Mouse (Mus musculus) limb, embryonic 12.5 days (tissue): ENCODE data around the gene Syvn1. TPM values are rescaled to one million over a fixed set of nuclear protein-coding genes. Genes with fewer than 3 reads are reported as not detected.

Experiments used
- ATAC-seq: fragments of 200-750 bp; cut with Nextera tagmentation; 2 replicates; pipeline ENCODE4 v1.8.0; 2017; ENCODE audit warnings: low read depth, moderate TSS enrichment; ENCODE audit not compliant: insufficient number of reproducible peaks, insufficient read depth, low FRiP score, low TSS enrichment
- H3K27ac ChIP-seq: fragments of 300-500 bp; sonication (generic); 2 replicates; pipeline ENCODE4 v1.5.1; 2016; ENCODE audit warnings: mild to moderate bottlenecking, moderate library complexity
- H3K27me3 ChIP-seq: fragments of 300-500 bp; sonication (generic); 2 replicates; pipeline ENCODE4 v1.6.1; 2016; ENCODE audit warnings: mild to moderate bottlenecking, moderate library complexity
- H3K36me3 ChIP-seq: fragments of 300-500 bp; sonication (generic); 2 replicates; pipeline ENCODE4 v1.6.1; 2016; ENCODE audit warnings: mild to moderate bottlenecking, moderate library complexity
- H3K4me1 ChIP-seq: fragments of 300-500 bp; sonication (generic); replicated peaks from 2 replicates; pipeline ENCODE4 v1.6.1; 2016
- H3K4me2 ChIP-seq: fragments of 300-500 bp; sonication (generic); 2 replicates; pipeline ENCODE4 v1.6.1; 2016; ENCODE audit warnings: mild to moderate bottlenecking, moderate library complexity
- H3K4me3 ChIP-seq: fragments of 300-500 bp; sonication (generic); replicated peaks from 2 replicates; pipeline ENCODE4 v1.5.1; 2016; ENCODE audit warnings: mild to moderate bottlenecking
- H3K9ac ChIP-seq: fragments of 300-500 bp; sonication (generic); replicated peaks from 2 replicates; pipeline ENCODE4 v1.6.1; 2016; ENCODE audit warnings: mild to moderate bottlenecking, moderate library complexity
- H3K9me3 ChIP-seq: fragments of 300-500 bp; sonication (generic); 2 replicates; pipeline ENCODE4 v1.6.1; 2016; ENCODE audit warnings: mild to moderate bottlenecking, moderate library complexity
- WGBS: fragments of 180-500 bp; shearing (Covaris S2); methylation state at CpG from one replicate; pipeline ENCODE4 v1.1.7; 2016; 5-methylcytosine and 5-hydroxymethylcytosine counted together
- microRNA-seq: library from miRNA; unstranded; fragments of <30 nt; microRNA quantifications from one replicate; pipeline ENCODE4, GENCODE M21; 2017
- polyA plus RNA-seq: library from polyadenylated mRNA; unstranded; fragments of >200 nt; fragmentation: Nextera tagmentation; extraction: Ambion mirVana; gene quantifications from 2 replicates; pipeline ENCODE4 v1.2.1, GENCODE M21; 2016

Syvn1 gene
- polyA plus RNA-seq, 1 experiment from 2014 or later: 25.1 TPM

DNA sequence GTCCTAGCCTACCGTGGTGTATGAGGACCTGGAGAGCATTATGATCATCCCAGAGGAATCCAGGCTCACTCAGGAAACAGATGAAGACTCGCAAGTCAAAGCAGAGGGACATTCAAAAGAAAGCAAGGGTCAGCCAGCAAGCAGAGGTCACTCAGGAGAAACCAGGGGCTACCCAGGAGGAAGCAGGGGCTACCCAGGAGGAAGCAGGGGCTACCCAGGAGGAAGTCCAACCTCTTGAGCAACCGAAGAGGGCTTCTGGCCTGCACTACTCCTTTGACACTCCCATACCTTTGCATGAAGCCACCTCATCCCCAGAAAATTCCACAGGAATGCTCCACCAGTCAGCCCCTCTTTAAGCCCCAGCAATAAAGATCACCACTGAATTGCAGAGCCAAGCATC, 51.5 kb downstream of the Syvn1 start:
- no peaks in the 10 kb centered on the region for H3K27me3 ChIP-seq
- H3K4me1 ChIP-seq: no peaks in the 10 kb centered on the region
- peaks cover 48% of the 10 kb centered on the region for H3K36me3 ChIP-seq
- H3K27ac ChIP-seq: no peak overlapping the region
- H3K9me3 ChIP-seq: no peaks in the 10 kb centered on the region
- H3K4me2 ChIP-seq: no peak overlapping the region
- no peak overlapping the region for H3K9ac ChIP-seq
- H3K4me3 ChIP-seq: no peak overlapping the region
- WGBS: 88% methylated on average over 3 of the region's 3 CpGs
- no peak for ATAC-seq

DNA sequence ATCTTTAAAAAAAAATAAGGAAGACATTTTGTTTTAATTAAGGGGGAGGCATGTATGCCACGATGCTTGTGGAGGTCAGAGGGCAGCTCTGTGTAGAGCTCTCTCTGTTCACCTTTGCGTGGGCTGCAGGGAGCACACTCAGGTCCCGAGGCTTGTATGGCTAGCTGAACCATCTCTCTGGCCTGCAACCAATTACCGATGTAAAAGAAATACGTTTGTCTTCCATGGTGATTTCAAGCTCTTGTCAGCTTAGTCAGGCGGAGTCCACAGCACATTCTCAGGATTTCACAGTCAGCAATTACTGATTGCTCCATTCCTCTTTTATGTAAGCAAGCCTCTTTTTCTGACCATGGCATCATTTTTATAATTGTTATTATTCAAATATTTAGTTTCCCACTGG, 54.8 kb downstream of the Syvn1 start:
- Histone ChIP-seq H3K9me3 (no peaks in the 10 kb centered on the region), H3K4me2 (no peak overlapping the region), H3K27ac (no peak overlapping the region), H3K36me3 (peaks cover 25% of the 10 kb centered on the region), H3K4me3 (no peak overlapping the region), H3K4me1 (no peaks in the 10 kb centered on the region), H3K9ac (no peak overlapping the region), H3K27me3 (no peaks in the 10 kb centered on the region)
- ATAC-seq: no peak
- WGBS: 29% methylated on average over 6 of the region's 6 CpGs

DNA sequence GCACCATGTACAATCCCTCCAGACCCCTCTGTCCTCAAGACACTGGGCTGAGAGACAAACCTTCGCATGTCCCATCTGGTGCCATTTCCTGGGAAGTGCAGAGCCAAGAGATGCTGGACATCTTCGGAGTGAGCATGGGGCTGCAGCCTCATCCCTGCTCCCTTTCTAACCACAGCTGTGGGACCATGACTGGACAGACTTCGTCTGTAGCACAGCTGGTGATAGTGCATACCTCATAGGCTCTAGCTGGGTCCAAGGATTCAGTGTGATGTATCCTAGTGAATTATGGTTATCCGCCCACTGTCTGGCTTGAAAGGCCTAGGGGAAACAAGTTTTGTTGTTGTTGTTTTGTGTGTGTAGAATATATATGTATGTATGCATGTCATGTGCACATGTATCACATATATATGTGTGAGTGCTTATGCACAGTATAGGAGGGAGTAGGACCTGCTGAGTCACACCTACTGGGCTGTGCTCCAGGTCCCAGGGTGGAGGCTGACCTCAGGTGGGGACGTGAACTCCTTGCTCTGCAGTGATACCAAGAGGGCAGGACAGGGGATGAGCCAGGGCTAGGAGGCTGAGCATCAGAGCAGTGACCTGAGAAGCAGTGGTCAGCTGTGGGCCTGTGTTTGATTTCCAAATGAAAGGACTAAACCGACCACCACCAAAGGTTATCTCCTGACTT, 55.9 kb downstream of the Syvn1 start:
- peaks cover 16% of the 10 kb centered on the region for H3K36me3 ChIP-seq

More for the DNA sequence above, 55.9 kb downstream of the Syvn1 start:
- H3K9ac ChIP-seq: no peak overlapping the region
- 84% methylated on average over 6 of the region's 6 CpGs for WGBS
- no peaks in the 10 kb centered on the region for H3K27me3 ChIP-seq
- H3K4me1 ChIP-seq: no peaks in the 10 kb centered on the region
- H3K4me2 ChIP-seq: no peak overlapping the region
- H3K9me3 ChIP-seq: no peaks in the 10 kb centered on the region
- H3K27ac ChIP-seq: no peak overlapping the region
- no peak for ATAC-seq
- no peak overlapping the region for H3K4me3 ChIP-seq

Small RNA genes lying within 50 kb of the gene (microRNA-seq; reads per million reads assigned to microRNA genes)
- 1.4 reads per million for gene Mir6988

Other genes starting within 250 kb of the Syvn1 start
- 37.2 and 41.4 TPM in 2 replicates for gene Frmd8, start 171.3 kb upstream of the Syvn1 start, polyA plus RNA-seq
- 1.2 and 2.1 TPM in 2 replicates for gene Slc25a45, start 168.8 kb upstream of the Syvn1 start, polyA plus RNA-seq
- 5.5 and 6.6 TPM in 2 replicates for gene Tigd3, start 152.4 kb upstream of the Syvn1 start, polyA plus RNA-seq
- 192 and 199 TPM in 2 replicates for gene Dpf2, start 133.6 kb upstream of the Syvn1 start, polyA plus RNA-seq
- 2.7 and 3.0 TPM in 2 replicates for gene Cdc42ep2, start 121.8 kb upstream of the Syvn1 start, polyA plus RNA-seq
- 91.5 and 91.9 TPM in 2 replicates for gene Pola2, start 82.4 kb upstream of the Syvn1 start, polyA plus RNA-seq
- not detected in 2 replicates for gene Slc22a20, start 60.4 kb upstream of the Syvn1 start, polyA plus RNA-seq
- 7.0 and 7.7 TPM in 2 replicates for gene Capn1, start 30.7 kb upstream of the Syvn1 start, polyA plus RNA-seq
- gene Mrpl49, start 11.2 kb downstream of the Syvn1 start, polyA plus RNA-seq: 76.7 and 79.1 TPM in 2 replicates
- 775 and 779 TPM in 2 replicates for gene Fau, start 11.3 kb downstream of the Syvn1 start, polyA plus RNA-seq
- gene Znhit2, start 14.6 kb downstream of the Syvn1 start, polyA plus RNA-seq: 33.1 and 39.0 TPM in 2 replicates
- gene Tm7sf2, start 21.8 kb downstream of the Syvn1 start, polyA plus RNA-seq: 24.4 and 26.3 TPM in 2 replicates
- gene Vps51, start 30.7 kb downstream of the Syvn1 start, polyA plus RNA-seq: 67.7 and 72.7 TPM in 2 replicates
- gene Tmem262, start 33.5 kb downstream of the Syvn1 start, polyA plus RNA-seq: not detected in 2 replicates
- gene Gm28374, start 35.7 kb downstream of the Syvn1 start, polyA plus RNA-seq: 2.7 and 4.1 TPM in 2 replicates
- gene Zfpl1, start 38.4 kb downstream of the Syvn1 start, polyA plus RNA-seq: 71.5 and 75.6 TPM in 2 replicates
- gene Cdca5, start 38.4 kb downstream of the Syvn1 start, polyA plus RNA-seq: 45.1 and 49.7 TPM in 2 replicates
- 0.56 and 0.82 TPM in 2 replicates for gene AC131692.1, start 47.8 kb downstream of the Syvn1 start, polyA plus RNA-seq
- 0.54 and 0.71 TPM in 2 replicates for gene Naaladl1, start 59.2 kb downstream of the Syvn1 start, polyA plus RNA-seq
- gene Sac3d1, start 72.1 kb downstream of the Syvn1 start, polyA plus RNA-seq: 55.0 and 58.8 TPM in 2 replicates
- 33.1 and 33.2 TPM in 2 replicates for gene Snx15, start 81.7 kb downstream of the Syvn1 start, polyA plus RNA-seq
- not detected in 2 replicates for gene Batf2, start 94.4 kb downstream of the Syvn1 start, polyA plus RNA-seq
- 78.2 and 83.4 TPM in 2 replicates for gene Arl2, start 95.0 kb downstream of the Syvn1 start, polyA plus RNA-seq
- not detected in 2 replicates for gene Majin, start 137.8 kb downstream of the Syvn1 start, polyA plus RNA-seq
- gene Gpha2, start 179.8 kb downstream of the Syvn1 start, polyA plus RNA-seq: 2.0 and 2.4 TPM in 2 replicates
- gene Ppp2r5b, start 189.3 kb downstream of the Syvn1 start, polyA plus RNA-seq: 22.7 and 23.7 TPM in 2 replicates
- 11.1 and 11.2 TPM in 2 replicates for gene Atg2a, start 195.1 kb downstream of the Syvn1 start, polyA plus RNA-seq
- gene Ehd1, start 230.1 kb downstream of the Syvn1 start, polyA plus RNA-seq: 71.5 and 71.6 TPM in 2 replicates